Mouse (Mus musculus) thymus, adult 2 months (tissue): ENCODE data around the gene Lman1l.

ENCODE experiments used
- CTCF ChIP-seq: fragments of 200-500 bp; IDR thresholded peaks from 2 replicates; pipeline ENCODE4 v1.5.1; 2012; ENCODE audit warnings: mild to moderate bottlenecking, control low read depth, low read length, moderate library complexity, borderline replicate concordance; ENCODE audit not compliant: control insufficient read depth, poor library complexity, insufficient read depth; ENCODE audit errors: extremely low read depth
- POLR2A ChIP-seq: fragments of 200-500 bp; IDR thresholded peaks from 2 replicates; pipeline ENCODE4 v1.6.1; 2012; ENCODE audit warnings: mild to moderate bottlenecking, low read length, control low read depth, moderate library complexity; ENCODE audit not compliant: control insufficient read depth, poor library complexity, insufficient read depth; ENCODE audit errors: extremely low read depth

DNA sequence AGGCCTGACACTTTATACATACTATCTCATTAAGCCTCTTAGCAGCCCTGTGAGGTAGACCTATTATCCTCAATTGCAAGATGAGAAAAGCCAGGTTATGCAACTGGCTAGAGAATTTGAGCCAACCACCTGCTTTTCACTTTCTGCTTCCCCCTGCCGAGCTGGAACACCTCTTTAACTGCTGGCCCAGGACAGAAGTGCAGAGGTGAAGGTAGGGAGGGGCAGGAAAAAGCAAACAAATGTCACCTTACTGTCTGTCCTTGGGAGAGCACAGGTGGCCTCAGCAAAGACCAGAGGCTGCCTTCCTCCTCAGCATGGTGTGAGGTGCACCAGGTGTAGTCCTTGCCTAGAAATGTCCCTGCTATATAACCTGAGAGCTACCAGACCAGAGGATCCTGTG lies 47.7 kb upstream of the Lman1l start:
- TF ChIP-seq POLR2A, result no peak
- TF ChIP-seq CTCF, result no peak
